Mouse (Mus musculus): ENCODE measurements around the gene Gm9045. TPM values are rescaled to one million over a fixed set of nuclear protein-coding genes. Genes with fewer than 3 reads are reported as not detected.

Gene Gm9045
- polyA plus RNA-seq, 1 experiment from 2014 or later, result not detected

GRCm38 (mm10) chr10:118294938-118295337 lies 42.7 kb downstream of the Gm9045 start, which contains the start of gene Iltifb:
Iltifb (minus strand) TSS chr10:118295038.
- Histone ChIP-seq H3K4me1 (replicated peaks; ENCODE audit: control insufficient read depth, insufficient read depth, low read length) (no peaks in the 10 kb centered on the region), H3K9ac (replicated peaks; ENCODE audit: low read depth, low read length) (no peak within 1 kb of the TSS), H3K27ac (ENCODE audit: low read length) (no peak within 1 kb of the TSS), H3K4me3 (replicated peaks; ENCODE audit: low read length) (no peak within 1 kb of the TSS), H3K9me3 (ENCODE audit: control insufficient read depth, low read length) (no peaks in the 10 kb centered on the region), H3K27me3 (replicated peaks; ENCODE audit: control insufficient read depth, insufficient read depth, low read length) (no peaks in the 10 kb centered on the region), H3K36me3 (ENCODE audit: control insufficient read depth, insufficient read depth) (no peaks in the 10 kb centered on the region), H3K4me2 (ENCODE audit: low read length) (no peak within 1 kb of the TSS)
- 92% methylated on average over 6 of the region's 6 CpGs for WGBS
- ATAC-seq, result no peak

Other genes with a start within 250 kb of the Gm9045 start
- 32.7 and 36.8 TPM in 2 replicates for gene Mdm1, start 196.0 kb downstream of the Gm9045 start, polyA plus RNA-seq (2015; fragmentation: Nextera tagmentation; extraction: Ambion mirVana)
- not detected in 2 replicates for gene Il22, start 132.9 kb downstream of the Gm9045 start, polyA plus RNA-seq (2015; fragmentation: Nextera tagmentation; extraction: Ambion mirVana)
- 0.25 and 0.27 TPM in 2 replicates for gene Gm32717, start 97.1 kb downstream of the Gm9045 start, polyA plus RNA-seq (2015; fragmentation: Nextera tagmentation; extraction: Ambion mirVana)
- 0.25 and 0.27 TPM in 2 replicates for gene Gm32802, start 79.1 kb downstream of the Gm9045 start, polyA plus RNA-seq (2015; fragmentation: Nextera tagmentation; extraction: Ambion mirVana)
- not detected in 2 replicates for gene Iltifb, start 42.8 kb downstream of the Gm9045 start, polyA plus RNA-seq (2015; fragmentation: Nextera tagmentation; extraction: Ambion mirVana)
- not detected in 2 replicates for gene Gm9040, start 10.9 kb downstream of the Gm9045 start, polyA plus RNA-seq (2015; fragmentation: Nextera tagmentation; extraction: Ambion mirVana)
- gene Gm9044, start 5.4 kb downstream of the Gm9045 start, polyA plus RNA-seq (2015; fragmentation: Nextera tagmentation; extraction: Ambion mirVana), result not detected in 2 replicates
- gene Gm9046, start 5.4 kb upstream of the Gm9045 start, polyA plus RNA-seq (2015; fragmentation: Nextera tagmentation; extraction: Ambion mirVana), result not detected in 2 replicates
- not detected in 2 replicates for gene Gm9048, start 10.8 kb upstream of the Gm9045 start, polyA plus RNA-seq (2015; fragmentation: Nextera tagmentation; extraction: Ambion mirVana)
- not detected in 2 replicates for gene Gm9049, start 16.3 kb upstream of the Gm9045 start, polyA plus RNA-seq (2015; fragmentation: Nextera tagmentation; extraction: Ambion mirVana)
- not detected in 2 replicates for gene Ifng, start 103.2 kb upstream of the Gm9045 start, polyA plus RNA-seq (2015; fragmentation: Nextera tagmentation; extraction: Ambion mirVana)